Mouse (Mus musculus) bone marrow, adult 2 months (tissue): ENCODE data around the gene Ostn. TPM values are rescaled to one million over a fixed set of nuclear protein-coding genes. Genes with fewer than 3 reads are reported as not detected.

ENCODE experiments used
- H3K27ac ChIP-seq: fragments of 200-500 bp; 2 replicates; pipeline ENCODE4 v1.5.1; 2012; ENCODE audit warnings: low read depth, mild to moderate bottlenecking, control low read depth, inconsistent platforms, low read length; ENCODE audit not compliant: control insufficient read depth, poor library complexity, insufficient read depth
- H3K4me1 ChIP-seq: fragments of 200-500 bp; 2 replicates; pipeline ENCODE4 v1.6.1; 2011; ENCODE audit warnings: low read length; ENCODE audit not compliant: control insufficient read depth, insufficient read depth
- H3K4me3 ChIP-seq: fragments of 200-500 bp; replicated peaks from 2 replicates; pipeline ENCODE3; 2011; ENCODE audit warnings: mild to moderate bottlenecking, low read depth, low read length, control low read depth; ENCODE audit not compliant: control insufficient read depth
- CTCF ChIP-seq: fragments of 200-500 bp; IDR thresholded peaks from 2 replicates; pipeline ENCODE4 v1.5.1; 2011; ENCODE audit warnings: low read length, control low read depth; ENCODE audit not compliant: control insufficient read depth, insufficient read depth
- POLR2A ChIP-seq: fragments of 200-500 bp; IDR thresholded peaks from 2 replicates; pipeline ENCODE4 v1.6.1; 2011; ENCODE audit warnings: low read depth, mild to moderate bottlenecking, control low read depth, low read length, borderline replicate concordance; ENCODE audit not compliant: control insufficient read depth
- WGBS: fragments of 180-500 bp; shearing (Covaris S2); methylation state at CpG from one replicate; pipeline ENCODE4 v1.1.7; 2018; 5-methylcytosine and 5-hydroxymethylcytosine counted together
- polyA plus RNA-seq: library from polyadenylated mRNA; stranded (reverse); fragments of >200 nt; gene quantifications from 2 replicates; pipeline ENCODE4 v1.2.4, GENCODE M21; 2011; ENCODE audit warnings: low replicate concordance; ENCODE audit not compliant: missing spikeins, insufficient read depth, insufficient read length

Gene Ostn
- polyA plus RNA-seq, 1 experiment: not detected

DNA sequence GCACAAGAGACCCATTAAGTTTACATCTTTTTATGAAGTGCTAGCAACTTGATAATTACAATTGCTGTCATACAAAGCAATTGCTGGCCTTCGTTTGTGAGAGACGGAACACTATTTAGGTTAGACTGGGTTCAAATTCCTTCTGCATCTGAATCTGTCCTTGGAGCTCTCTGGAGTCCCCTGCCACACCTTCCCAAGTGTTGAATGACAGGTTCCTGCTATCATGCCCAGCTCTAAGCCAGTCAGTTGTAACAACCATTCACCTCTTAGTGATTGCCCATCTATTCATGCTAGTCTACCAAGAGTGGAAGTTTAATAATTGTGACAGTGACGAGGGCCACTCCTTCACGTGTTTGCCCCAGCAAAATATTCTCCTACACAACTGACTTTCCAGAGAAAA lies 74.9 kb downstream of the Ostn start:
- Histone ChIP-seq H3K4me3 (no peak overlapping the region), H3K4me1 (no peaks in the 10 kb centered on the region), H3K27ac (no peak overlapping the region)
- WGBS: 85% methylated on average over 4 of the region's 4 CpGs
- TF ChIP-seq CTCF: no peak
- no peak for TF ChIP-seq POLR2A

DNA sequence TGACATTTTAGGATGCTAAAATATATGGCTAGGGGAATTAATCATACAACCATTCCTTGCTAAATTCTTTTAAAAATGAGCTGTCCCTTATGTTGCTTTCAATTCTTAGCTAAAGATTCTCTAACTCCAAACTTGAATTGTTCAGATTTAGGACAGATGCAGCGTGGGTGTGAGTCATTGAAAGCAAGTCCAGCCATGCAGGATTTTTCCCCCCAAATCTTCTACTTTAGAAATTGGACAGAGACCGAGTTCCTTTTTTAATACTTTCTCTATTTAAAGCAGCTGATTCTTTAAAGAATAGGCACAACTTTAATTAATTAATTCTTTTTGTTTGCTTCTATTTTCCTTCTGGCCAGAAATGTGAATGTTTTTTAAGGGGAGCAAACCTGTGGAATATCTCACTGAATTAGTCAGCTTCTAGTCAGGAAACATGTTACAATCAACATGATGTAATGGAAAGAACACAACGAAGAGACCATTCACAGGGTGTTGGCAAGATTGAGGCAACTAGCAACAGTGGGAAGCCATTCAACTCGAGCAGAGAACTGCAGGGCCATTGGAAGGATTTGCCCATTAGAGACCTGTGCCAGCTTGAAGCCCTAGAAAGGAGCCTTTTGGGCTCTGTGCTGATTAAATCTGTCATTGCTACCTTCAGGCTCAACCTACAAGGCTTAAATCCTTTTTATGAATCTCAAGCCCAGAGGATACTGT lies 77.8 kb downstream of the Ostn start:
- Histone ChIP-seq H3K4me1 (no peaks in the 10 kb centered on the region), H3K4me3 (no peak overlapping the region), H3K27ac (no peak overlapping the region)
- TF ChIP-seq POLR2A (no peak), CTCF (no peak)
- 52% methylated on average over 4 of the region's 4 CpGs for WGBS

DNA sequence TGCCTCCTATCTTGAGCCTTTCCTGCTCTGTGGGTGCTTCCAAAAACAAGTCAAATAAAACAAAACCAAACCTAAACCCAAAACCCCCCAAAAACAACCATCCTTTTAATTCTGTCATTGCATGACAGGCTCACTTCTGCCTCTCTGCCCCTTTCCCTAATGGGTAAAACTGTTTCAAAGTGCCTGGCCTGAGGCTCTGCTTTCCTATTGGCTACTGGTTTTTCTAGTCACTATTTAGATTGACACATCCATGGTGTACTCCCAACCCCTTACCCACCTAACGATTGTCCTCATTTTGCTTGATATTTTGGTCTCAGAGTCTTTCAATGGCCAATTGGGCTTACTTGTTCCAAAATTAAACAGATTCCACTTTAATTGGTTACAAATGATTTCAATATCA lies 78.4 kb downstream of the Ostn start:
- no peak overlapping the region for H3K27ac ChIP-seq
- H3K4me1 ChIP-seq: no peaks in the 10 kb centered on the region
- 71% methylated on average over 1 of the region's 1 CpGs for WGBS
- TF ChIP-seq CTCF: no peak
- no peak for TF ChIP-seq POLR2A
- H3K4me3 ChIP-seq: no peak overlapping the region

DNA sequence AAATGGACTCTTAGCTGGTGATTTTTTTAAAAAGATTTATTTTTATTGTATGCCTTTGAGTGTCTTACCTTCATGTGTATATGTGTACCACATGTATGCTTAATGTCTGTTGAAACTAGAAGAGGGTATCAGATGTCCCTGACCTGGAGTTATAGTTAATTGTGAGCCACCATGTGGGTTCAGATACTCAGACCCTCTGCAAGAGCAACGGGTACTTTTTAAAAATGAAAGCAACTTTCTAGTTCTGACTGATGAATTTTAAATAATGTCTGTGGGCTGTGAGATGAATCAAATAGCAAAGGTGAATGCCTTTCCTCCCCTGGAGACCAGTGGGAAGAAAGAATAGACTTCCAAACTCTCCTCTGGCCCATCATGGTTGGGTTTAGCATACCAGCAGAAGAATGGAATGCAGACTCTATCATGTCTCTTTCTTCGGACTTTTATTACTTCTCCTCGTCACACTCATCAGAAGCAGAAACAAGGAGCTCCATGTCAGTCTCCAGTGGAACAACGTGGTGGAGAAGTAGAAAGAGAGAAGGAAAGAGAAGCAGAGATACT lies 79.6 kb downstream of the Ostn start:
- WGBS: 60% methylated on average over 4 of the region's 4 CpGs
- TF ChIP-seq CTCF (no peak), POLR2A (no peak)
- no peak overlapping the region for H3K4me3 ChIP-seq
- no peak overlapping the region for H3K27ac ChIP-seq
- H3K4me1 ChIP-seq: no peaks in the 10 kb centered on the region

DNA sequence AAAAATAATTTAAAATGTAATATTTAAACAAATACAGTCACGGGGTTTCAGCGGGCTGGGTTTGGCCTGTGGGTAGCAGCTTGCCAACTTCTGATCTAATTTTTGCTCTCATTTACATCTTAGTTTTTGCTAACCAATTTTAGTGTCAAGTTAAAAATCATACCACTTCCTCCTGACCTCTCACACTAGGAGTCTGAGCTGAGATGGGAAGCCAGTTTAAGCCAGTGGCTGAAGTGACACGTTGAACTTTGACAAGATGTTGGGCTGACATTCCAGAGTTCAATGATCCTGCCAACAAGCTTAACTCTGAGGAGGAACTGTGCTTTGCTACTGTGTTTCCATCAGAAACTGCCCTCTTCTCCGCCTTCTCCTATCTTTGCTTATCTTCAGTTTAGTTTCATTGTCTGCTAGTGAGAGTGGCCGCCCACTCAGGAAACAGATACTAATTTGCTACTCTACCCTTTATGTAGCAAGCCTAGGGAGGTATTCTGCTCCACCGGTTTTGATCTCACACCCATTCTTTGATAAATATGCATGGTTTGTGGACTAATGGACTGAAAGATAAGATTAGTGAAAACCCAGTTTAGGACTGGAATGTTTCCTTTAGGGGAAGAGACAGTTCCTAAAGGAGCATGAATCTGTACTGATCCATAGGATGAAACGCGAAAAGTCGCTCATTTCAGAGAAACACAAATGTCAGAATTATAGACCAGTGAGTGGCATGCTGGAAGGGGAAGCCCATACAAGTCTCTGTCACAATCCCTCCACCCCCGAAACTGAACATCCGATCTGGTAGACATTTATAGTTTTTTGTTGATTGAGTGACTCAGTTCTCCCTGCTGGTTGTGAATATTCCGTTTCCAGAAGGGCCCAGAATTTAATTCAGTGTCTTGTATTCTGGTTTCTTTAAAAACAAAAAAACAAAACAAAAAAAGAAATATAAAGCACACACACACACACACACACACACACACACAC lies 80.6 kb downstream of the Ostn start:
- peak overlapping the region; percentile 16; the same call in 1 of the 2 replicates for H3K27ac ChIP-seq

DNA sequence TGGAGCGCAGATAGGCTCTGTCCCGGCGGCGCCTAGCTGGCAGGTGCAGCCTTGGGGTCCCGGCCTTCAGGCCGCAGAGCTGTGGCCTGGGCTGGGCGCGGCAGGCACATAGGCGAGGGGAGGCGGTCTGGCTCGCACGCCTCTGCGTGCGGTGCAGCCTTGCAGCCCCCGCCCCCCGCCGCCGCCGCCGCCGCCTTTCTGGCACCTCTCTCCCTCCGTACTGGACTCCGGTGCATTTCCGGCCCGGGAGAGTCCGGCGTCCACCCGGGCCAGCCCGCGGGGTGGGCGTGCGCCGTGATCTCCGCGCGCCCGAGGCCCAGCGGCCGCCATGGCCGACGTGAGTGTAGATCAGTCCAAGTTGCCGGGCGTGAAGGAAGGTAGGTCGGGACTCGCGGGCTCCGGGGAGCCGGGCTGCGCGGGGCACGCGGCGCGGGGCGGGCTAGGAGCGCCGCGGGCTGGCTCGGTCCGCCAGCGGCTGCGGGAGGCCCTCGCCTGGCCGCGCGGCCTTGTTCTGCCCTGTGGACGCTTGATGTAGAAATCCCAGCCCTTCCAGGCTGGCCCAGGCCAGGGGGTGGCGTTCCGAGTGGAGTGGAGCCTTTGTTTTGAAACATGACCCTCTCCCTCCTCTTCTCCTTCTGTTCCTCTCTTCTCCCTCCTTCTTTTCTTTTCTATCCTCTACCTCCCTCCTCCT lies 81.6 kb downstream of the Ostn start, which contains the start of gene Ccdc50:
TSS of gene Ccdc50 (plus strand) at position 109 of the 691 bp plus-strand sequence.
- TF ChIP-seq POLR2A (peak; percentile 53; the same call in 1 of the 2 replicates), CTCF (no peak)
- H3K4me3 ChIP-seq: peak within 1 kb of the TSS; percentile 72
- under 1% methylated on average over 69 of the region's 69 CpGs for WGBS

More for the DNA sequence above, 80.6 kb downstream of the Ostn start:
- H3K4me1 ChIP-seq: no peaks in the 10 kb centered on the region
- WGBS: 11% methylated on average over 12 of the region's 12 CpGs
- TF ChIP-seq CTCF (no peak), POLR2A (no peak)
- peak overlapping the region; percentile 4 for H3K4me3 ChIP-seq

DNA sequence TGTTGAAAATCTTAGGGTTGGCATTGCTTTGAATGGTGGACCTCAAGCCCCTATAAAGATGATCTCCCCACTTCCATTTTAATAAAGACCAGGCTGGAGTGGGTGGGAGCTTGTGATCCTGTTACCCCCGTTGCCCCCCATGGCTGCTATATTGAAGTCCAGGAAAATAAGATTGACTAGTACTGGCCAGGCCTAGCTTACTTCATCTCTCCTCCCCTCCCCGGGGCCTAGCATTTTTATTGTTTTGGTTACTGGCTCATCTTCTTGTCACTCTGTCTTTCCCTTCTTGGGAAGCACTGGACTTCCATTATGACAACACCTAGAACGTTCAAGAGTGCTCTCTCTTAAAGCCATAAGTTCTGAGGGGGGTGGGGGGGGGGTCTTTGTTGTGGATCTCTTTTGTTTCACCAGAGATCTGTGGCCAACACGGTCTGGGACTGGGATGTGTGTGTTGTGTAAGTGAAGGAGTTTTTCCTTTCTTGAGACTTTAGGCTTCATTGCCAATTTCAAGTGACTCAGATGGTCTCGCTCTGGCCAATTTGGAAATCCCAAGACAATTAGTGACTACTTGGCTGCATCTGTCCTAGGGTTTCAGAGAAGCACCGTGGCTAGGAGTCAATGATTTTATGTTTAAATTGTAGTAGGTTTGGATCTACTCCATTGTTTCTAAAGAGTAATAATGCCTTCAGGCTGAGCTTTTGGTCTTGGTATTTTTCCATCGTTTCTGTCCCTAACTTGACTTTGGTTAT lies 82.4 kb downstream of the Ostn start:
- 34% methylated on average over 7 of the region's 7 CpGs for WGBS

More for the DNA sequence above, 81.6 kb downstream of the Ostn start, which contains the start of gene Ccdc50:
- Histone ChIP-seq H3K27ac (peak within 1 kb of the TSS; percentile 88), H3K4me1 (no peaks in the 10 kb centered on the region; the same call in 1 of the 2 replicates)

More for the DNA sequence above, 82.4 kb downstream of the Ostn start:
- Histone ChIP-seq H3K27ac (no peak overlapping the region), H3K4me1 (no peaks in the 10 kb centered on the region; the same call in 1 of the 2 replicates), H3K4me3 (peak overlapping the region; percentile 72)
- TF ChIP-seq CTCF (no peak), POLR2A (no peak)
